Mouse (Mus musculus) stomach, adult 2 months (tissue): ENCODE measurements around the gene Htra1. TPM values are rescaled to one million over a fixed set of nuclear protein-coding genes. Genes with fewer than 3 reads are reported as not detected.

Experiments used
- polyA plus RNA-seq: library from polyadenylated mRNA; depleted of rRNA; stranded (reverse); fragments of >200 nt; gene quantifications from 2 replicates; pipeline ENCODE4 v1.2.3, GENCODE M21; 2012; rRNA removed

Gene Htra1
- polyA plus RNA-seq: 35.0 and 64.7 TPM in 2 replicates

GRCm38 (mm10) chr7:130935793-130936471 is at the start of gene Htra1:
TSS of gene Htra1 (plus strand) at chr7:130936111.

DNA sequence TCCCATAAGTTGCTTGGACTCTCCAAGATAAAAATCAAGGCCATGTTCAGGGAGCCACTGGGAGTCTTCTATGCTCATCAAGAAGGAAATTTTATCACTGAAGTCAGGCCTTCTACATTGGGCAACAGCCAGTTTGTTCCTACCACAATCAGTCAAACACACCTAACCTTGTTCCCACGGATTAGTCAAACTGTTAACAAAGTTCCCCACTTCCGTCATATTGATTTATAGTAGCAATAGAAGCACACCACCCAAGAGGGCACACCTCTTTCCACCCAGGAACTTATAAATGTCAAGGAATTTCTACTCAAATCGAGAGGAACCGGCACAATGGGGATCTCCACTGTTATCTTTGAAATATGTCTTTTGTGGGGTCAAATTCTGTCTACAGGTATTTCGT is 95.8 kb downstream of the Htra1 start, which contains the start of gene Dmbt1:
Dmbt1 (plus strand) TSS at position 299 of the 400 bp plus-strand sequence.

Other genes starting within 250 kb of the Htra1 start
- not detected in 2 replicates for gene Btbd16, start 162.0 kb upstream of the Htra1 start, polyA plus RNA-seq
- 8.5 and 9.5 TPM in 2 replicates for gene Plekha1, start 70.4 kb upstream of the Htra1 start, polyA plus RNA-seq
- 31.9 and 36.6 TPM in 2 replicates for gene Dmbt1, start 95.9 kb downstream of the Htra1 start, polyA plus RNA-seq
- gene 4933402N03Rik, start 210.2 kb downstream of the Htra1 start, polyA plus RNA-seq: not detected in 2 replicates
- 0.08 and 0.33 TPM in 2 replicates for gene 5430419D17Rik, start 238.3 kb downstream of the Htra1 start, polyA plus RNA-seq